19 mouse cellular contexts compared by ENCODE assay signal in the genomic region with DNA sequence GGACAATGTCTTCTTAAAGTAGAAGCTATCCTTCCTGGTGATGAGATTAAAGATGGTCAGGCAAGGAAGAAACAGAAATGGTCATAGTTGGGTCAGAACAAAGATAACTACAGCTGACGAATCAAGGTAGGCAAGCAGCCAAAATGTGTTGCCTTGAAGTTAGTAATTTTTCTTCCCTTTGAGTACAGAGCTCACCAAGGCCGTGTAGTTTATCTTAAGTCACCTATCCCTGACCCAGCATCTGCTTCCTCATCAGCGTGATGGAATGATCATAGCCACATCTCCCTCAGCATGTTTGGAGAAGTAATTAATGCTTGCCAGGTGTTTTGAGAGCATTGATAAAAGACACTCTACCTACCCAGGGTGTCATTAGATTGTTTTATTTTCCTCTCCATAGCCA. TPM values are rescaled to one million over a fixed set of nuclear protein-coding genes. Genes with fewer than 3 reads are reported as not detected.
"Had no signal": no experiment of that assay in that cellular context is flagged by ENCODE, and none has a peak within 500 bp of the region (broad histone marks: within the 10 kb centered on the region; RNA-seq: fewer than 3 reads in every experiment).

No protein-coding gene starts in this region.

- H3K36me3 ChIP-seq: limb, embryonic 13.5 days; liver, embryonic 12.5 days; midbrain, embryonic 15.5 days; neural tube, embryonic 12.5 days had no signal

- H3K27ac ChIP-seq: kidney, postnatal 0 days; limb, embryonic 13.5 days; liver, embryonic 12.5 days; macrophage; midbrain, embryonic 15.5 days; neural tube, embryonic 12.5 days had no signal

- H3K9ac ChIP-seq: limb, embryonic 13.5 days; liver, embryonic 12.5 days; lung, embryonic 14.5 days; midbrain, embryonic 15.5 days; neural tube, embryonic 12.5 days had no signal

- H3K4me3 ChIP-seq: limb, embryonic 13.5 days; liver, embryonic 12.5 days; megakaryocyte, embryonic 14.5 days; midbrain, embryonic 15.5 days; neural tube, embryonic 12.5 days had no signal

- H3K4me1 ChIP-seq: midbrain, embryonic 15.5 days; neural tube, embryonic 12.5 days had no signal

- ATAC-seq: intestine, postnatal 0 days; liver, embryonic 12.5 days; midbrain, embryonic 15.5 days had no signal

- H3K27me3 ChIP-seq: limb, embryonic 13.5 days; liver, embryonic 12.5 days; megakaryocyte, embryonic 14.5 days; midbrain, embryonic 15.5 days; neural tube, embryonic 12.5 days had no signal

- DNase-seq: kidney, adult 8-10 months; kidney, postnatal 36 days; layer of hippocampus, adult 9-11 months; lung, embryonic 14.5 days; lung, postnatal 10 days; right cerebral cortex, postnatal 14 days; thymus, adult 18-20 months; thymus, postnatal 14 days had no signal

- H3K9me3 ChIP-seq: limb, embryonic 13.5 days; liver, embryonic 12.5 days; megakaryocyte, embryonic 14.5 days; midbrain, embryonic 15.5 days; neural tube, embryonic 12.5 days had no signal

- H3K4me2 ChIP-seq: limb, embryonic 13.5 days; liver, embryonic 12.5 days; lung, embryonic 14.5 days; midbrain, embryonic 11.5 days; midbrain, embryonic 15.5 days; neural tube, embryonic 12.5 days had no signal

RNA-seq across cellular contexts. Expression of gene Bmp2, which starts 52.1 kb away (rescaled TPM):
- total RNA-seq: monocyte, adult 5-6 weeks; neutrophil, adult 5-6 weeks had no signal
